Mouse (Mus musculus) heart, embryonic 10.5 days (tissue): ENCODE measurements around the gene Gm20388. TPM values are rescaled to one million over a fixed set of nuclear protein-coding genes. Genes with fewer than 3 reads are reported as not detected.

Experiments
- DNase-seq: peaks from one replicate; pipeline ENCODE4 v3.0.0-alpha.2; 2017; ENCODE audit warnings: low spot score
- H3K27ac ChIP-seq: fragments of 300-500 bp; sonication (generic); 2 replicates; pipeline ENCODE4 v1.5.1; 2016; ENCODE audit warnings: mild to moderate bottlenecking
- H3K27me3 ChIP-seq: fragments of 300-500 bp; sonication (generic); 2 replicates; pipeline ENCODE4 v1.6.1; 2016; ENCODE audit warnings: mild to moderate bottlenecking; ENCODE audit not compliant: poor library complexity, insufficient read depth, severe bottlenecking
- H3K36me3 ChIP-seq: fragments of 300-500 bp; sonication (generic); 2 replicates; pipeline ENCODE4 v1.6.1; 2016; ENCODE audit warnings: mild to moderate bottlenecking, moderate library complexity
- H3K4me1 ChIP-seq: fragments of 300-500 bp; sonication (generic); 2 replicates; pipeline ENCODE4 v1.6.1; 2016; ENCODE audit warnings: mild to moderate bottlenecking
- H3K4me3 ChIP-seq: fragments of 300-500 bp; sonication (generic); 2 replicates; pipeline ENCODE4 v1.5.1; 2016; ENCODE audit warnings: mild to moderate bottlenecking, moderate library complexity
- H3K9me3 ChIP-seq: fragments of 300-500 bp; sonication (generic); 2 replicates; pipeline ENCODE4 v1.6.1; 2016; ENCODE audit warnings: mild to moderate bottlenecking, moderate library complexity
- WGBS: fragments of 180-500 bp; shearing (Covaris S2); methylation state at CpG from one replicate; pipeline ENCODE4 v1.1.7; 2016; 5-methylcytosine and 5-hydroxymethylcytosine counted together
- polyA plus RNA-seq: library from polyadenylated mRNA; unstranded; fragments of >200 nt; fragmentation: Nextera tagmentation; extraction: Ambion mirVana; gene quantifications from 2 replicates; pipeline ENCODE4 v1.2.1, GENCODE M21; 2016

Gene Gm20388
- polyA plus RNA-seq, 1 experiment from 2014 or later = 4.5 TPM

- Histone ChIP-seq H3K27ac (0 out of 2 replicates have a peak overlapping the region, but pooled peaks have one; percentile 12), H3K36me3 (0 out of 2 replicates have a peak, but pooled peaks cover 2% of the 10 kb centered on the region), H3K4me3 (no peak overlapping the region), H3K9me3 (no peaks in the 10 kb centered on the region), H3K27me3 (no peaks in the 10 kb centered on the region), H3K4me1 (peaks cover 100% of the 10 kb centered on the region)
- no peak for DNase-seq
- 82% methylated on average over 2 of the region's 2 CpGs for WGBS
Measured at GRCm38 (mm10) chr8:120515214-120515613, 604.6 kb downstream of the Gm20388 start.

- no peak overlapping the region for H3K27ac ChIP-seq
- H3K9me3 ChIP-seq = no peaks in the 10 kb centered on the region
- no peaks in the 10 kb centered on the region for H3K27me3 ChIP-seq
- H3K36me3 ChIP-seq = 0 out of 2 replicates have a peak, but pooled peaks cover 2% of the 10 kb centered on the region
- no peak for DNase-seq
- 84% methylated on average over 6 of the region's 6 CpGs for WGBS
- peaks cover 100% of the 10 kb centered on the region for H3K4me1 ChIP-seq
- H3K4me3 ChIP-seq = no peak overlapping the region
Measured at GRCm38 (mm10) chr8:120515650-120516049, 605.0 kb downstream of the Gm20388 start.

- Histone ChIP-seq H3K27ac (peak overlapping the region; percentile 71; the same call in 1 of the 2 replicates), H3K4me1 (peaks cover 100% of the 10 kb centered on the region), H3K27me3 (no peaks in the 10 kb centered on the region), H3K9me3 (no peaks in the 10 kb centered on the region), H3K36me3 (0 out of 2 replicates have a peak, but pooled peaks cover 2% of the 10 kb centered on the region), H3K4me3 (no peak overlapping the region; the same call in 1 of the 2 replicates)
- WGBS = 11% methylated on average over 12 of the region's 12 CpGs
- DNase-seq = no peak
Measured at GRCm38 (mm10) chr8:120516182-120516755, 605.6 kb downstream of the Gm20388 start.

GRCm38 (mm10) chr8:120517666-120518410 lies 607.2 kb downstream of the Gm20388 start:
- no peaks in the 10 kb centered on the region for H3K9me3 ChIP-seq
- peaks cover 94% of the 10 kb centered on the region for H3K4me1 ChIP-seq
- no peak for DNase-seq
- peaks cover 5% of the 10 kb centered on the region; the same call in 1 of the 2 replicates for H3K27me3 ChIP-seq
- peaks cover 6% of the 10 kb centered on the region; the same call in 1 of the 2 replicates for H3K36me3 ChIP-seq
- no peak overlapping the region for H3K4me3 ChIP-seq
- 48% methylated on average over 11 of the region's 11 CpGs for WGBS
- H3K27ac ChIP-seq = peak overlapping the region; percentile 39

- Histone ChIP-seq H3K9me3 (no peaks in the 10 kb centered on the region), H3K4me1 (peaks cover 94% of the 10 kb centered on the region), H3K27me3 (peaks cover 5% of the 10 kb centered on the region; the same call in 1 of the 2 replicates), H3K4me3 (no peak overlapping the region), H3K36me3 (peaks cover 6% of the 10 kb centered on the region; the same call in 1 of the 2 replicates), H3K27ac (peak overlapping the region; percentile 39; the same call in 1 of the 2 replicates)
- 69% methylated on average over 14 of the region's 14 CpGs for WGBS
- no peak for DNase-seq
Measured at GRCm38 (mm10) chr8:120518736-120519534, 608.3 kb downstream of the Gm20388 start.

GRCm38 (mm10) chr8:120520287-120520686 lies 609.6 kb downstream of the Gm20388 start:
- no peak overlapping the region for H3K4me3 ChIP-seq
- DNase-seq = no peak
- H3K4me1 ChIP-seq = peaks cover 94% of the 10 kb centered on the region
- H3K27ac ChIP-seq = peak overlapping the region; percentile 77
- peaks cover 5% of the 10 kb centered on the region; the same call in 1 of the 2 replicates for H3K27me3 ChIP-seq
- H3K9me3 ChIP-seq = no peaks in the 10 kb centered on the region
- WGBS = 58% methylated on average over 15 of the region's 15 CpGs
- H3K36me3 ChIP-seq = peaks cover 6% of the 10 kb centered on the region; the same call in 1 of the 2 replicates

GRCm38 (mm10) chr8:120520707-120521590 lies 610.3 kb downstream of the Gm20388 start:
- Histone ChIP-seq H3K4me3 (no peak overlapping the region), H3K27ac (peak overlapping the region; percentile 77), H3K4me1 (peaks cover 94% of the 10 kb centered on the region), H3K36me3 (peaks cover 6% of the 10 kb centered on the region; the same call in 1 of the 2 replicates), H3K27me3 (peaks cover 5% of the 10 kb centered on the region; the same call in 1 of the 2 replicates), H3K9me3 (no peaks in the 10 kb centered on the region)
- DNase-seq = no peak
- WGBS = 20% methylated on average over 20 of the region's 20 CpGs

- Histone ChIP-seq H3K36me3 (peaks cover 6% of the 10 kb centered on the region; the same call in 1 of the 2 replicates), H3K4me1 (peaks cover 94% of the 10 kb centered on the region), H3K9me3 (no peaks in the 10 kb centered on the region), H3K27ac (peak overlapping the region; percentile 44; the same call in 1 of the 2 replicates), H3K4me3 (no peak overlapping the region), H3K27me3 (peaks cover 5% of the 10 kb centered on the region; the same call in 1 of the 2 replicates)
- WGBS = 65% methylated on average over 7 of the region's 7 CpGs
- no peak for DNase-seq
Measured at GRCm38 (mm10) chr8:120521591-120521965, 610.9 kb downstream of the Gm20388 start.

- 64% methylated on average over 7 of the region's 7 CpGs for WGBS
- Histone ChIP-seq H3K4me3 (no peak overlapping the region), H3K9me3 (no peaks in the 10 kb centered on the region), H3K36me3 (peaks cover 6% of the 10 kb centered on the region; the same call in 1 of the 2 replicates), H3K27ac (peak overlapping the region; percentile 86), H3K4me1 (peaks cover 94% of the 10 kb centered on the region), H3K27me3 (peaks cover 5% of the 10 kb centered on the region; the same call in 1 of the 2 replicates)
- no peak for DNase-seq
Measured at GRCm38 (mm10) chr8:120523641-120524040, 613.0 kb downstream of the Gm20388 start.

- no peak for DNase-seq
- 43% methylated on average over 1 of the region's 1 CpGs for WGBS
- Histone ChIP-seq H3K36me3 (peaks cover 4% of the 10 kb centered on the region; the same call in 1 of the 2 replicates), H3K4me1 (peaks cover 92% of the 10 kb centered on the region), H3K4me3 (no peak overlapping the region), H3K9me3 (no peaks in the 10 kb centered on the region), H3K27me3 (peaks cover 5% of the 10 kb centered on the region; the same call in 1 of the 2 replicates), H3K27ac (peak overlapping the region; percentile 86)
Measured at GRCm38 (mm10) chr8:120525135-120525534, 614.5 kb downstream of the Gm20388 start.

- peak; percentile 88 for DNase-seq
- Histone ChIP-seq H3K27me3 (peaks cover 5% of the 10 kb centered on the region; the same call in 1 of the 2 replicates), H3K36me3 (peaks cover 4% of the 10 kb centered on the region; the same call in 1 of the 2 replicates), H3K9me3 (no peaks in the 10 kb centered on the region), H3K4me3 (peak overlapping the region; percentile 10; the same call in 1 of the 2 replicates), H3K4me1 (peaks cover 90% of the 10 kb centered on the region), H3K27ac (peak overlapping the region; percentile 86)
- 39% methylated on average over 6 of the region's 6 CpGs for WGBS
Measured at GRCm38 (mm10) chr8:120525832-120526231, 615.2 kb downstream of the Gm20388 start.
